In genomic region chr3:89484766-89485524, GRCm38 (mm10) we compare ENCODE assay signal across 8 mouse cellular contexts. TPM values are rescaled to one million over a fixed set of nuclear protein-coding genes. Genes with fewer than 3 reads are reported as not detected.
DNase-seq lines count a peak whose midpoint lies in the region; ATAC-seq and TF ChIP-seq lines count a peak whose summit lies in the region.

No protein-coding gene starts in this region.

- H3K27ac ChIP-seq in cortical plate, adult 2 months (ENCODE audit: insufficient read depth, low read length), result no peak overlapping the region

- peak; percentile 73 for TF ChIP-seq CTCF in cortical plate, adult 2 months (IDR thresholded peaks at IDR 0.05; ENCODE audit: extremely low read depth, insufficient read depth, low read length)

- no peak overlapping the region for H3K4me3 ChIP-seq in cortical plate, adult 2 months (ENCODE audit: insufficient read depth, low read length)

- intact Hi-C loops in gastrocnemius, postnatal 14 days (cut with DNase I; ENCODE audit: low total_unique reads), result loop anchor here (5.0 to 10.0 kb wide), 4 partner anchors 38 to 170 kb away; partner anchors contain the start of gene Adam15
- intact Hi-C loops in left cerebral cortex, postnatal 25 days (cut with DNase I), result loop anchor here (2.0 to 5.0 kb wide), 3 partner anchors 26 to 108 kb away; no protein-coding TSS in a partner anchor

- peak; percentile 75 for ATAC-seq in activated CD4-positive, CD25-positive, alpha-beta regulatory T cell, adult 4 months

- peak; percentile 84 for DNase-seq in gastrocnemius, postnatal 14 days
- DNase-seq in induced T-regulatory cell, adult 2 months (ENCODE audit: low read depth), result peak; percentile 87
- peak; percentile 44 to 55 for DNase-seq in left cerebral cortex, postnatal 25 days (ENCODE audit: low spot score in 2 of 2)
- DNase-seq in mesoderm, embryonic 11.5 days (ENCODE audit: low read depth, low spot score), result peak; percentile 83
- peak; percentile 9 to 15 for DNase-seq in right cerebral cortex, postnatal 36 days (ENCODE audit: low spot score in 2 of 2)
- peak; percentile 67 to 82 for DNase-seq in urinary bladder, postnatal 4 days (ENCODE audit: low spot score in 2 of 2)

- no peaks in the 10 kb centered on the region for H3K4me1 ChIP-seq in cortical plate, adult 2 months (ENCODE audit: control insufficient read depth, insufficient read depth, low read length)

- TF ChIP-seq POLR2A in cortical plate, adult 2 months (IDR thresholded peaks at IDR 0.05; ENCODE audit: extremely low read depth, insufficient read depth, low read length), result no peak

RNA-seq across cellular contexts. Expression of gene Pmvk, which starts 30.6 kb away (rescaled TPM):
- 10 to 100 TPM; 31.4 to 41.9 TPM for polyA plus RNA-seq in activated CD4-positive, CD25-positive, alpha-beta regulatory T cell, adult 4 months (2017; shearing (Covaris generic))
- polyA plus RNA-seq in cortical plate, adult 2 months (2012; rRNA removed), result 71.8 and 71.9 TPM in 2 replicates
- total RNA-seq in gastrocnemius, postnatal 14 days (2021), result 1 to 10 TPM; 4.6 to 6.3 TPM
- 10 to 100 TPM; 31.0 to 33.1 TPM for total RNA-seq in left cerebral cortex, postnatal 25 days (2021)

RNA-seq across cellular contexts. Expression of gene Kcnn3, which starts 35.0 kb away (rescaled TPM):
- polyA plus RNA-seq in activated CD4-positive, CD25-positive, alpha-beta regulatory T cell, adult 4 months (2017; shearing (Covaris generic)), result not detected
- 9.5 and 10.9 TPM in 2 replicates for polyA plus RNA-seq in cortical plate, adult 2 months (2012; rRNA removed)
- total RNA-seq in gastrocnemius, postnatal 14 days (2021), result 1 to 10 TPM; 3.3 to 6.0 TPM
- 10 to 100 TPM; 20.3 to 22.8 TPM for total RNA-seq in left cerebral cortex, postnatal 25 days (2021)

RNA-seq across cellular contexts. Expression of gene Pbxip1, which starts 48.4 kb away (rescaled TPM):
- 10 to 100 TPM; 35.6 to 47.3 TPM for polyA plus RNA-seq in activated CD4-positive, CD25-positive, alpha-beta regulatory T cell, adult 4 months (2017; shearing (Covaris generic))
- polyA plus RNA-seq in cortical plate, adult 2 months (2012; rRNA removed), result 38.0 and 39.9 TPM in 2 replicates
- total RNA-seq in gastrocnemius, postnatal 14 days (2021), result 100 to 1,000 TPM; 163 to 164 TPM
- total RNA-seq in left cerebral cortex, postnatal 25 days (2021), result 10 to 100 TPM; 37.5 to 38.6 TPM

RNA-seq across cellular contexts. Expression of gene Pygo2, which starts 54.9 kb away (rescaled TPM):
- polyA plus RNA-seq in activated CD4-positive, CD25-positive, alpha-beta regulatory T cell, adult 4 months (2017; shearing (Covaris generic)), result 1 to 10 TPM; 8.6 to 9.6 TPM
- polyA plus RNA-seq in cortical plate, adult 2 months (2012; rRNA removed), result 43.4 and 47.2 TPM in 2 replicates
- total RNA-seq in gastrocnemius, postnatal 14 days (2021), result 10 to 100 TPM; 10.8 to 13.6 TPM
- 10 to 100 TPM; 51.6 to 60.2 TPM for total RNA-seq in left cerebral cortex, postnatal 25 days (2021)

Comparison
In these comparisons a context has a peak if more than half of its experiments do, and no peak if none do; other contexts are left out.
1. DNase-seq: peak in every context shown above with its lines; median percentile 87 in induced T-regulatory cell, adult 2 months; 84 in gastrocnemius, postnatal 14 days; 83 in mesoderm, embryonic 11.5 days; 74 in urinary bladder, postnatal 4 days; 50 in left cerebral cortex, postnatal 25 days; 12 in right cerebral cortex, postnatal 36 days.
2. RNA of gene Pmvk, which starts 30.6 kb away (total RNA-seq): 31.0 to 33.1 TPM in left cerebral cortex, postnatal 25 days; 4.6 to 6.3 TPM in gastrocnemius, postnatal 14 days; every median in the first group is over 4 times any median in the second.
3. RNA of gene Pbxip1, which starts 48.4 kb away (total RNA-seq): 163 to 164 TPM in gastrocnemius, postnatal 14 days; 37.5 to 38.6 TPM in left cerebral cortex, postnatal 25 days; every median in the first group is over 4 times any median in the second.